Mouse (Mus musculus): ENCODE data around the gene Rtn1.

Gene Rtn1

GRCm38 (mm10) chr12:72374823-72375225 lies 34.0 kb downstream of the Rtn1 start:
- CTCF ChIA-PET = no interaction called here

- CTCF ChIA-PET = no interaction called here
Observed at GRCm38 (mm10) chr12:72373916-72374615, 34.8 kb downstream of the Rtn1 start.

- CTCF ChIA-PET = no interaction called here
Observed at GRCm38 (mm10) chr12:72370081-72370480, 38.8 kb downstream of the Rtn1 start.

GRCm38 (mm10) chr12:72366763-72367162 lies 42.1 kb downstream of the Rtn1 start:
- CTCF ChIA-PET = no interaction called here

GRCm38 (mm10) chr12:72366104-72366437 lies 42.8 kb downstream of the Rtn1 start:
- CTCF ChIA-PET = interaction anchor here (0.6 kb wide), 1 partner anchor 66 kb away, joined by 7 read pairs; no protein-coding TSS in a partner anchor

DNA sequence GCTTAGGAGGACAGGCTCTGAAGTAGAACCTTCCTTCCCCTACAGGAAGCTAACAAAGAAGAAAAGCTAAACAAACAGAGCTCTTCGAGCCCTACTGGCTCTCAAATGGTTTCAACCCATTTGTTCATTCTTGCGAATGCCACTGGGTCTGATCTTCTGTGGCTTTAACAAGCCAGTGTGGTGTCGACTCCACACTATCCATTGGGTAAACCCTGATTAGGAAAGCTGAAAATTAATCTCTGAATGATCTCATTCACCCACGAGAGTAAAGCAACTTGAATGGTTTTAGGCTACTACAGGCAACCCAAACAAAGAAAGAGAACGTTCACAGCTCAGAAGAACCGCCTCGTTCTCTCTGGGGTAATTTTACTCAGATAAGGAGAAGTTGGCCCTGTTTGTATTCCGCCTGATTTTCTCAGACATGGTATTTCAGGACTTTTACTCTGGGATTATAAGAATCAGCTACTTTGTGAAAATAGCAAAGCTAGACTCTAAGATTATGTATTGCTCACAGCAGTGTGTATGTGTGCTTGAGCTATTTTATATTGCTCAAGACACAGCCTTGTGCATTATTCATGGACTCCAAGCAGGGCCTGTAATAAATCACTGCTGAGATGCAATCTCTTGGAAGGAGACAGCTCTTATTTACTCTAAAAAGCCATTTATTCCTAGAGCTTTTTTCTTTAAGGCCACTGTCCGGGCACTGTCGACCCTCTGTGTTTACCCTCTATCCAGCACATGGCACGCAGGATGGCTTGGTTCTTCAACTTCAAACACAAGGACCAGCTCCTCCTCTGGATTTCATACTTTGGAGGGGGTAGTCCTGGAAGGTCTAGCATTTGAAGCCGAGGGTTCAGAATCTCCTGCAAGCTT lies 43.4 kb downstream of the Rtn1 start:
- CTCF ChIA-PET = interaction anchor here (0.6 kb wide), 1 partner anchor 65 kb away, joined by 7 read pairs; no protein-coding TSS in a partner anchor

DNA sequence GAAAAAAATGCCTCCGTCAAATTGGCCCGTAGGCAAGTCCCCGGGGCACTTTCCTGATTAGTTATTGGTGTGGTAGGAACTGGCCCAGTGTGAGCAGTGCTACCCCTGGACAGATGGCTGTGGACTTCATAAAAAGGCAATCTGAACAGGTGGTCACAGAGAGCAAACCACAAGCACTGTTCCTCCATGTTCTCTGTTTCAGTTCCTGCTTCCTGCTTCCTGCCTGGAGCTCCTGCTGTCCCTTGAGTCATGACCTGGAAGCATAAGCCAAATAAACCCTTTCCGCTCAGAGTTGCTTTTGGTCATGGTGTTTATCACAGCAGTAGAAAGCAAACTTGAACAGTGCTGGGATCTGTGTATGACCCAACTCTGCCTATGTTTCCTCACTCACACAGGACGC lies 44.3 kb downstream of the Rtn1 start:
- CTCF ChIA-PET = no interaction called here

DNA sequence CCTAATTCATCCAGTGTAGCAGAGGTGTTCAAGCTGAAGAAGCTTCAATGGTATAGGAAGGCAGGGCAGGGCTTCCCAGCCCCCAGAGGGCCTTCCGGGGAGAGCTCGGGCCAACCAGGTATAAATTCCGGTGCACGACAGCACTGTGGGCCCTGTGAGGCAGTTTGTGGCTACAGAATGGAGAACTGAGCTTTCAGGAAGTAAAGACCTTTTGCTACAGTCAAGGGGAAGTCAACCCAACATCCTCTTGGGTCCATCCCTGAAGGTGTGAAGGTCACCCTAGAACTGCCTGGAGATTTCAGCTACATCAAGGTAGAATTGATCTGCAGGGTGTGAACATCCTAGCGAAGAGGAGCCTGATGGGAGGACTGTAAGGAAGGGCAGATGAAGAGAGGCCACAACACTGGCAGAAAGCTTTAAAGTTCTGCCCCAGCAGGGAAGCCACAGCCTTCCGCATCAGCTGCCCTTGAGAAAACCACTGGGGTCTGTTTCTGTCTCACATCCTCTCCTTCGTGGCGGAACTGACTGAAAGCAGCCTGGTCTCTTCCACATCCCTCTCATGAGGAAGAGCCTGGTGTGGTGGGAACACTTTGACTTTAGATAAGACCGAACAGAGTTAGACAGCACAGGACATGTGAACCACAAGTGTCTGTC lies 47.0 kb downstream of the Rtn1 start:
- CTCF ChIA-PET = no interaction called here

- CTCF ChIA-PET = no interaction called here
Observed at GRCm38 (mm10) chr12:72360926-72361615, 47.8 kb downstream of the Rtn1 start.

GRCm38 (mm10) chr12:72359903-72360302 lies 49.0 kb downstream of the Rtn1 start:
- CTCF ChIA-PET = no interaction called here

GRCm38 (mm10) chr12:72357667-72358420 lies 51.0 kb downstream of the Rtn1 start:
- CTCF ChIA-PET = interaction anchor here (0.6 to 0.7 kb wide), 2 partner anchors 35 to 234 kb away, joined by 8 to 14 read pairs; no protein-coding TSS in a partner anchor

DNA sequence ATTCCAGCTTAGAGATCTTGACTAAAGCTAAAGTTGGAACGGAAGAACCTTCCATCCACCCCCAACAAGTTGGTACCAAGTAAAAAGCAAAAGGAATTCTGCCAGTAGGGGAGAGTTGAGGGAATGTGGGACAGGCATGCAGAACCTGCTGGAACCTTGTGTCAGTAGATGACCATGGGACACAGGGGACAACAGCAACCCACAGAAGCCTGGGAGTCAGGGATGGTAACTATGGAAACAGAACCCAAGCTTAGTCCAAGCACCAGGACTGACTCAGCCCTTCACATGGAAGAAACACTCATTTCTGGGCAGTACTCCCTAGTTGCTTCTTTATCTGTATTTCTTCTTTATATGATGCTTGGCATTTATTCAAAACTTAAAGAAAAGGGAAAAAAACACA lies 54.6 kb downstream of the Rtn1 start:
- CTCF ChIA-PET = no interaction called here

DNA sequence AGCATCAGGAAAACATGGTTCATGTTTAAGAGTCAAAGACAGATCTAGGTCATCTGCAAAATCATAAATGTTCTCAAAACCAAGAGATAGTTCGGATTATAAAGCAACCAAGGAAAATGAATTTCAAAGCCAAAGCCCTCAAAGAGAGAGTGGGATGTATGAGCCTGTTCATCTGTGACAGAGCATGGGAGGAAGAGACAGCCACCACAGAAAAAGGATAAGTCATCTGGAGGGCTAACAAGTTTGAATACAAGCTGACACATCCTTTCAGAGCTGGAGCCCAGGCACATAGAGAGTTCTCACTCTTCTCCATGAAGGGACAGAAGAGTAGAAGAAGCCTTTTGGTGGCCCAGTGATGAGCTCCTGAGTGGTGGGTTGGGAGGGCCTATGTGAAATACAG lies 55.3 kb downstream of the Rtn1 start:
- CTCF ChIA-PET = no interaction called here

GRCm38 (mm10) chr12:72348508-72348907 lies 60.3 kb downstream of the Rtn1 start:
- CTCF ChIA-PET = no interaction called here

- CTCF ChIA-PET = no interaction called here
Observed at GRCm38 (mm10) chr12:72347184-72347583, 61.7 kb downstream of the Rtn1 start.

DNA sequence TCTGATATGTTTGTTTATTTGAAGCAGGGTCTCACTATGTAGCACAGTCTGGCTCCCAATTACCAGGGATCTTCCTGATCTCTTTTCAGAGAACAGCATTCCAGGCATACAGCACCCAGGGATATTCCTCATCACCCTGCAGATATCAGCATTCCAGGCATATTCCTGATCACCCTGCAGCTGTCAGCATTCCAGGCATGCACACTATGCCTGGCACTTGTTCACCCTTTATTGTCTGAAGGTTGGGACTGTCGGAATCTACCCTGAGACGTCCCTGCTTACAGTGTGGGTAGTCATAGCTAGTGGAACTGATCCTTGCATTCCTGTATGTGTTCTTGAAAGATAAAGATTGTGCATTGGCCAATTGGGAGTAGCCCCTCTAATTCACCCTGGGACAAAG lies 65.2 kb downstream of the Rtn1 start:
- CTCF ChIA-PET = no interaction called here

DNA sequence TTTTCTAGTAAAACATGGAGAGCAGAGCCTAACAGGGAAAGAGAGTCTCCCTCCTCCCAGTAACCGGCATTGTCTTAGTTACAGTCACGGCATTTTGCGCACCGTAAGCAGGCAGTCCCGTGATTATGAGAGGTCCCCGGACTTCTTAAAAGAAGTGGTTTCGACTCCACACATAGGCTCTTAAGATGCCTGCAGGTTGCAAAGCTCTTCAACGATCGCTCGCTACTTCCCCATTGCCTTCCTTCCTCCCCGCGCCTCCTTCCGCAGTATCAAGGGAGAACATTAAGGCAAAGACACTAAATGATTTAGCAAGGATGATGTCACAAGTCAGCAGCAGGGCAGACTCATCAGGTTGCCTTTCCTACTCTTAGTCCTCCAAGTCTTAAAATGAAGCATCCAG lies 72.8 kb downstream of the Rtn1 start:
- CTCF ChIA-PET = no interaction called here

GRCm38 (mm10) chr12:72332488-72333013 lies 76.3 kb downstream of the Rtn1 start:
- CTCF ChIA-PET = no interaction called here

- CTCF ChIA-PET = no interaction called here
Observed at GRCm38 (mm10) chr12:72331912-72332487, 76.9 kb downstream of the Rtn1 start.

GRCm38 (mm10) chr12:72326087-72326486 lies 82.8 kb downstream of the Rtn1 start:
- CTCF ChIA-PET = no interaction called here

DNA sequence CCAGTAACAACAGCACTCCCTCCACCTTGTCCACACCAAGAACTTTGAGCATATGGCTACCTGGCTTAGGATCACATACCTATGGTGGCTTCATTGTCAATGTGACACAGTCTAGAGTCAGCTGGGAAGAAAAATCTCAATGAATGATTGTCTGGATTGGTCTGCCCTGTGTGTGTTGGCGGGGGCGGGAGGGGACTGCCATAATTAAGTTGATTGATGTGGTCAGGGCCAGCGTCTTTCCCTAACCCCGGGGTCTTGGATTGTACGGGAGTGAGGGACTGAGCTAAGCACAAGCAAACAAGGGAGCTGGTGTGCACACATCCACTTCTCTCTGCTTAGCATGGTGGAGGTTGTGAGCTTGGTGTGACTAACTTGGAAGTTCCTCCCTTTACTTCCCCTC lies 83.8 kb downstream of the Rtn1 start:
- CTCF ChIA-PET = no interaction called here
